Mouse (Mus musculus) forebrain, embryonic 10.5 days (tissue): ENCODE results near the gene Stxbp1. TPM values are rescaled to one million over a fixed set of nuclear protein-coding genes. Genes with fewer than 3 reads are reported as not detected.

Experiments
- DNase-seq: peaks from one replicate; pipeline ENCODE4 v3.0.0-alpha.2; 2017; ENCODE audit warnings: low spot score; ENCODE audit errors: extremely low spot score
- H3K27ac ChIP-seq: fragments of 300-500 bp; sonication (generic); 2 replicates; pipeline ENCODE4 v1.5.1; 2016; ENCODE audit warnings: mild to moderate bottlenecking
- H3K27me3 ChIP-seq: fragments of 300-500 bp; sonication (generic); 2 replicates; pipeline ENCODE4 v1.6.1; 2016; ENCODE audit warnings: mild to moderate bottlenecking; ENCODE audit not compliant: poor library complexity, severe bottlenecking
- H3K36me3 ChIP-seq: fragments of 300-500 bp; sonication (generic); replicated peaks from 2 replicates; pipeline ENCODE4 v1.6.1; 2016; ENCODE audit warnings: mild to moderate bottlenecking, moderate library complexity
- H3K4me1 ChIP-seq: fragments of 300-500 bp; sonication (generic); 2 replicates; pipeline ENCODE4 v1.6.1; 2016
- H3K4me3 ChIP-seq: fragments of 300-500 bp; sonication (generic); 2 replicates; pipeline ENCODE4 v1.5.1; 2016; ENCODE audit warnings: mild to moderate bottlenecking, moderate library complexity
- H3K9me3 ChIP-seq: fragments of 300-500 bp; sonication (generic); 2 replicates; pipeline ENCODE4 v1.6.1; 2016; ENCODE audit warnings: mild to moderate bottlenecking, moderate library complexity
- WGBS: fragments of 180-500 bp; shearing (Covaris S2); methylation state at CpG from one replicate; pipeline ENCODE4 v1.1.7; 2016; 5-methylcytosine and 5-hydroxymethylcytosine counted together
- polyA plus RNA-seq: library from polyadenylated mRNA; unstranded; fragments of >200 nt; fragmentation: Nextera tagmentation; extraction: Ambion mirVana; gene quantifications from 2 replicates; pipeline ENCODE4 v1.2.1, GENCODE M21; 2016

Stxbp1 gene
- polyA plus RNA-seq, 1 experiment from 2014 or later: 20.8 TPM

- H3K4me1 ChIP-seq: peaks cover 62% of the 10 kb centered on the region
- H3K36me3 ChIP-seq: no peaks in the 10 kb centered on the region
- H3K4me3 ChIP-seq: no peak overlapping the region
- peaks cover 9% of the 10 kb centered on the region for H3K27me3 ChIP-seq
- no peak overlapping the region for H3K27ac ChIP-seq
- 32% methylated on average over 12 of the region's 12 CpGs for WGBS
- DNase-seq: no peak
- H3K9me3 ChIP-seq: no peaks in the 10 kb centered on the region
Measured at GRCm38 (mm10) chr2:32771886-32772285, 75.2 kb downstream of the Stxbp1 start.

- Histone ChIP-seq H3K9me3 (no peaks in the 10 kb centered on the region), H3K27ac (peak overlapping the region; percentile 40; the same call in 1 of the 2 replicates), H3K4me1 (peaks cover 41% of the 10 kb centered on the region), H3K4me3 (no peak overlapping the region), H3K27me3 (no peaks in the 10 kb centered on the region), H3K36me3 (no peaks in the 10 kb centered on the region)
- WGBS: 71% methylated on average over 5 of the region's 5 CpGs
- no peak for DNase-seq
Measured at GRCm38 (mm10) chr2:32769327-32770085, 77.5 kb downstream of the Stxbp1 start.

- H3K4me1 ChIP-seq: peaks cover 41% of the 10 kb centered on the region
Measured at GRCm38 (mm10) chr2:32768661-32769285, 78.3 kb downstream of the Stxbp1 start.

GRCm38 (mm10) chr2:32767241-32767640 is 79.8 kb downstream of the Stxbp1 start:
- DNase-seq: no peak
- peaks cover 12% of the 10 kb centered on the region for H3K36me3 ChIP-seq
- H3K27me3 ChIP-seq: no peaks in the 10 kb centered on the region
- peaks cover 40% of the 10 kb centered on the region for H3K4me1 ChIP-seq
- H3K9me3 ChIP-seq: no peaks in the 10 kb centered on the region
- H3K27ac ChIP-seq: no peak overlapping the region
- WGBS: 84% methylated on average over 12 of the region's 12 CpGs
- no peak overlapping the region for H3K4me3 ChIP-seq

More at GRCm38 (mm10) chr2:32768661-32769285, 78.3 kb downstream of the Stxbp1 start:
- WGBS: 55% methylated on average over 19 of the region's 19 CpGs
- no peaks in the 10 kb centered on the region for H3K9me3 ChIP-seq
- H3K27ac ChIP-seq: no peak overlapping the region
- no peak overlapping the region for H3K4me3 ChIP-seq
- no peaks in the 10 kb centered on the region for H3K27me3 ChIP-seq
- H3K36me3 ChIP-seq: no peaks in the 10 kb centered on the region
- no peak for DNase-seq

DNA sequence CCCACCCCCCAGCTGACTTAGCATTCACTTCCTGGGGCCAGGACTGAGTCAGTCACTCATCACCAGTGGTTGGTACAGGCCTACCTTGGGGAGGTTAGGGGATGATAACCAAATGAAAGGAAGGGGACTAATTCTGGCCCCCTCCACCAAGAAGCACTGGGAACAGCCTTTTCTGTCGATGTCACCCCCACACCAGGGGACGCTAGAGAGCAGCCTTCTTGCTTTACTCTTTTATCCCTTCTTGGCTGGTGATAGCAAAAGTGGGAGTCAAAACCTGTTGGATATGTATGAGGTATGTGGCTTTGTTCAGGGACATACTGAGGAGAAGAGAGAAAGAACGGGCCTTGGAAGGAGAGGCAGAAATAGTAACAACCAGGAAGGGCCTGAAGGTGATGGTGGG is 83.7 kb downstream of the Stxbp1 start:
- DNase-seq: no peak
- Histone ChIP-seq H3K9me3 (no peaks in the 10 kb centered on the region), H3K27ac (no peak overlapping the region), H3K36me3 (peaks cover 41% of the 10 kb centered on the region), H3K4me3 (no peak overlapping the region), H3K4me1 (peaks cover 15% of the 10 kb centered on the region), H3K27me3 (no peaks in the 10 kb centered on the region)
- 84% methylated on average over 3 of the region's 3 CpGs for WGBS

GRCm38 (mm10) chr2:32761859-32762258 is 85.2 kb downstream of the Stxbp1 start:
- DNase-seq: no peak
- H3K36me3 ChIP-seq: peaks cover 41% of the 10 kb centered on the region
- 98% methylated on average over 4 of the region's 4 CpGs for WGBS
- H3K4me3 ChIP-seq: no peak overlapping the region
- peaks cover 18% of the 10 kb centered on the region for H3K4me1 ChIP-seq
- no peak overlapping the region for H3K27ac ChIP-seq
- H3K27me3 ChIP-seq: no peaks in the 10 kb centered on the region
- H3K9me3 ChIP-seq: no peaks in the 10 kb centered on the region

- Histone ChIP-seq H3K27me3 (no peaks in the 10 kb centered on the region), H3K27ac (no peak overlapping the region), H3K36me3 (peaks cover 41% of the 10 kb centered on the region), H3K4me1 (peaks cover 21% of the 10 kb centered on the region), H3K4me3 (no peak overlapping the region), H3K9me3 (no peaks in the 10 kb centered on the region)
- 86% methylated on average over 14 of the region's 14 CpGs for WGBS
- no peak for DNase-seq
Measured at GRCm38 (mm10) chr2:32761361-32761760, 85.7 kb downstream of the Stxbp1 start.

GRCm38 (mm10) chr2:32759001-32759400 is 88.0 kb downstream of the Stxbp1 start:
- H3K27ac ChIP-seq: no peak overlapping the region
- peaks cover 21% of the 10 kb centered on the region for H3K4me1 ChIP-seq
- WGBS: 92% methylated on average over 2 of the region's 2 CpGs
- no peaks in the 10 kb centered on the region for H3K9me3 ChIP-seq
- DNase-seq: no peak
- peaks cover 53% of the 10 kb centered on the region for H3K36me3 ChIP-seq
- H3K27me3 ChIP-seq: no peaks in the 10 kb centered on the region
- H3K4me3 ChIP-seq: no peak overlapping the region

GRCm38 (mm10) chr2:32758503-32758902 is 88.5 kb downstream of the Stxbp1 start:
- H3K9me3 ChIP-seq: no peaks in the 10 kb centered on the region
- no peak overlapping the region for H3K4me3 ChIP-seq
- peaks cover 21% of the 10 kb centered on the region for H3K4me1 ChIP-seq
- H3K27ac ChIP-seq: no peak overlapping the region
- WGBS: 77% methylated on average over 8 of the region's 8 CpGs
- no peak for DNase-seq
- peaks cover 56% of the 10 kb centered on the region for H3K36me3 ChIP-seq
- H3K27me3 ChIP-seq: no peaks in the 10 kb centered on the region

DNA sequence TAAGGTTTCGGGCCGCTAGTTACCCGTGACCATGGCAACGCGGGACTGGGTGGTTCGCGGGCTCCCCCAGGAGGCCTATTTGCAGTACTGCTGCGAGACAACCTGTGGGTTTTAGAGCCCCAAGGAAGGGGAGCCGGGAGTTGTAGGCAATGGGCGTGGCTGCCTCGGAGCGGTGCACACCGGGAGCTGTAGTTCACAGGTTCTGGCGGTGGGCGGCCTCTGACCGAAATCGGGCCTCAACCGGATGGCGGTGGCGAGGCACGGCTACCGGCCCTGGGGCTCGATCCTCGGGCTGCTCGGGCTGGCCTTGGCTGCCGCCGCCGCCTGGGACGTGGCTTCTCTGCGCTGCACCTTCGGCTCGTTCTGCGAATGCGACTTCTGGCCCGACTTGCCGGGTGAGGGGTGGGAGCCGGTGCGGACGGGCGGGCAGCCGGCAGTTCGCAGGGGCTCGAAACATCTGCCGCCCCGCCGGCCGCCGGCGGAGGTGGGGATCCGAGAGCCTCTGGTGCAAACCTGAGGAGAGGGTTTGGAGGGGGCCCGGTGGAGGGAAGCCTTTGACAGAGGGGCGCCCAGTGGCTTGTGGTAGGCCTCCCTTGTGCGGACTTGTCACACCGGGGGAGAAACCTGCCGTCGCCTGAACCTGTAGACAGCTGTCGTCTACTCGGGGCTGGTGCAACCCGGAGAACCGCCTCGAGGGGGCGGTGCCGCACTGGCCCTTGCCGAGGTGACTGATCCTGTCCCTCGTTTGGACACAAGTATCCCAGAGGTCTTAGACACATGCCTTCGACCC is 89.8 kb downstream of the Stxbp1 start, which contains the start of gene Tor2a:
Gene Tor2a (plus strand): TSS at position 179 of the 790 bp plus-strand sequence.
- H3K27me3 ChIP-seq: peaks cover 11% of the 10 kb centered on the region
- peak within 1 kb of the TSS; percentile 62 for H3K4me3 ChIP-seq
- H3K36me3 ChIP-seq: peaks cover 57% of the 10 kb centered on the region
- peaks cover 24% of the 10 kb centered on the region for H3K4me1 ChIP-seq
- under 1% methylated on average over 66 of the region's 66 CpGs for WGBS
- no peaks in the 10 kb centered on the region for H3K9me3 ChIP-seq
- peak within 1 kb of the TSS; percentile 91 for H3K27ac ChIP-seq
- DNase-seq: peak; percentile 97

DNA sequence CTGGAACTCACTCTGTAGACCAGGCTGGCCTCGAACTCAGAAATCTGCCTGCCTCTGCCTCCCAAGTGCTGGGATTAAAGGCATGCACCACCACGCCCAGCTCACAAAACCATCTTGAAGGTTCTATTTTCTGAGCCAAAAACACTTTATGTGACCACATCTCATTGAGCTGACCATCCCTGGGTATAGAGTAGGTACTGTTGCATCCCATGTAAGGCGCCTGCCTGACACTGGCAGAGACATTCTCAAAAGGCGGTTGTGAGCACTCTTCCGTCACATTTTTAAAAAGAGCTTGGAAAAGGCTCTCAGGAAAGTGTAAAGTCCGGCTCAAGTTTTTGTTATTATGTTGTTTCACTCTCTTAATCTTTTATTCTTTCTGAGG is 90.4 kb downstream of the Stxbp1 start:
- DNase-seq: no peak
- H3K4me1 ChIP-seq: peaks cover 30% of the 10 kb centered on the region
- WGBS: 36% methylated on average over 6 of the region's 6 CpGs
- H3K27ac ChIP-seq: no peak overlapping the region
- peaks cover 17% of the 10 kb centered on the region for H3K27me3 ChIP-seq
- H3K9me3 ChIP-seq: no peaks in the 10 kb centered on the region
- H3K4me3 ChIP-seq: peak overlapping the region; percentile 62
- H3K36me3 ChIP-seq: peaks cover 54% of the 10 kb centered on the region

DNA sequence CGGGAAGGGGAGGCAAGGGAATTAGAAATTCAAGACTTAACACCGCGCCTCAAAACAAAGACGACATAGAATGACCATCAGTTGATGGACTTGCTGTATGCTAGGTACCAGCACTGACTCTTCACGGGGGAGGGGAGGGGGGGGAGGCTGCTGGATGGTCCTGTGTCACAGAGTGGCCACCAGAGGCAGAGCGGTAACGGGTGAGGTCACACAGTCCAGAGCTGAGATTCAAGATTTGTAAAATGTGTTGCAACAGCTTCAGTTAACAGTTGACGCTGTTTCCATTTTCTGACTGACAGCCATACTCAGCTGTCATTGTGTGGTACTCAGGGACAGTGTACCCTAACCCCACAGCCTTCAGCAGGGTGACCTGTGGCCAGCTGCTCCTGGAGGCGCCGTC is 94.9 kb downstream of the Stxbp1 start:
- DNase-seq: no peak
- Histone ChIP-seq H3K9me3 (no peaks in the 10 kb centered on the region), H3K36me3 (peaks cover 63% of the 10 kb centered on the region), H3K27me3 (peaks cover 18% of the 10 kb centered on the region), H3K4me1 (peaks cover 29% of the 10 kb centered on the region), H3K4me3 (0 out of 2 replicates have a peak overlapping the region, but pooled peaks have one; percentile 46), H3K27ac (no peak overlapping the region)
- 66% methylated on average over 10 of the region's 10 CpGs for WGBS
